Mouse (Mus musculus) liver, embryonic 16.5 days (tissue): ENCODE data around the gene Lmod3. TPM values are rescaled to one million over a fixed set of nuclear protein-coding genes. Genes with fewer than 3 reads are reported as not detected.
A peak's percentile ranks its signal among the peaks of the same experiment; 100 is the strongest.

Experiments used
- ATAC-seq: fragments of 200-750 bp; cut with Nextera tagmentation; 2 replicates; pipeline ENCODE4 v1.8.0; 2017; ENCODE audit warnings: low read depth, mild to moderate bottlenecking, moderate number of reproducible peaks, moderate library complexity
- H3K27ac ChIP-seq: fragments of 300-500 bp; sonication (generic); 2 replicates; pipeline ENCODE4 v1.5.1; 2014; ENCODE audit warnings: mild to moderate bottlenecking, low read length
- H3K27me3 ChIP-seq: fragments of 300-500 bp; sonication (generic); 2 replicates; pipeline ENCODE4 v1.6.1; 2014; ENCODE audit warnings: low read depth, low read length, mixed read lengths; ENCODE audit not compliant: control insufficient read depth, insufficient read depth
- H3K36me3 ChIP-seq: fragments of 300-500 bp; sonication (generic); 2 replicates; pipeline ENCODE4 v1.6.1; 2014; ENCODE audit warnings: mild to moderate bottlenecking; ENCODE audit not compliant: control insufficient read depth, insufficient read depth
- H3K4me1 ChIP-seq: fragments of 300-500 bp; sonication (generic); 2 replicates; pipeline ENCODE4 v1.6.1; 2014; ENCODE audit warnings: low read depth, low read length, mixed read lengths; ENCODE audit not compliant: control insufficient read depth
- H3K4me2 ChIP-seq: fragments of 300-500 bp; sonication (generic); 2 replicates; pipeline ENCODE4 v1.6.1; 2014; ENCODE audit warnings: low read depth, low read length, mixed read lengths
- H3K4me3 ChIP-seq: fragments of 300-500 bp; sonication (generic); 2 replicates; pipeline ENCODE4 v1.5.1; 2014; ENCODE audit warnings: low read depth, mild to moderate bottlenecking, low read length
- H3K9ac ChIP-seq: fragments of 300-500 bp; sonication (generic); 2 replicates; pipeline ENCODE4 v1.6.1; 2014; ENCODE audit warnings: low read depth, low read length
- H3K9me3 ChIP-seq: fragments of 300-500 bp; sonication (generic); replicated peaks from 2 replicates; pipeline ENCODE4 v1.6.1; 2016; ENCODE audit warnings: low read length; ENCODE audit not compliant: control insufficient read depth
- WGBS: fragments of 180-500 bp; shearing (Covaris S2); extraction: QIAGEN DNeasy Blood & Tissue Kit; methylation state at CpG from one replicate; pipeline ENCODE4 v1.1.7; 2014; ENCODE audit not compliant: insufficient replicate concordance; 5-methylcytosine and 5-hydroxymethylcytosine counted together
- polyA plus RNA-seq: library from polyadenylated mRNA; unstranded; fragments of >200 nt; fragmentation: Nextera tagmentation; extraction: Ambion mirVana; gene quantifications from 2 replicates; pipeline ENCODE4 v1.2.1, GENCODE M21; 2015

Gene Lmod3
- polyA plus RNA-seq, 1 experiment from 2014 or later: 0.81 TPM

DNA sequence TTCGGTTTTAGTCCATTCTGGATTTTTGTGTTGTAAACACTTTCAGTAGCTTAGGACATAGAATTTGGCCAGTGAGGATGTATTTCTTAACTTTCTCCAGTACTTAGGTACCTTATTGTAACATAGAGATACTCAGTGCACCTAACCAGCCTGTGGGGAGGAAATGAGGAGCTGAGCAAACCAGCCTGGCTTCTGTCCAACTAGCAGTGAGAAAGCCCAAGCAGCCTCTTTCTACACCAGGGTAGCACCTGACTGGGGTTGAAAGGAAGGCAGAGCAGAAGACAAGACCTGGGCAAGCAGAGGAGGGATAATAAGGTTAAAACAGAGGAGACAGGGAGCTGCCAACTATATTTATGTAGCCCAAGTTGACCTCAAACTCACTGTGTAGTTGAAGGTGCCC is 31.1 kb upstream of the Lmod3 start:
- no peak for ATAC-seq
- no peaks in the 10 kb centered on the region for H3K27me3 ChIP-seq
- WGBS: 65% methylated on average over 1 of the region's 1 CpGs
- H3K27ac ChIP-seq: no peak overlapping the region
- no peaks in the 10 kb centered on the region for H3K36me3 ChIP-seq
- no peak overlapping the region for H3K4me2 ChIP-seq
- H3K9ac ChIP-seq: no peak overlapping the region
- no peak overlapping the region for H3K4me3 ChIP-seq
- no peaks in the 10 kb centered on the region for H3K9me3 ChIP-seq
- H3K4me1 ChIP-seq: no peaks in the 10 kb centered on the region

DNA sequence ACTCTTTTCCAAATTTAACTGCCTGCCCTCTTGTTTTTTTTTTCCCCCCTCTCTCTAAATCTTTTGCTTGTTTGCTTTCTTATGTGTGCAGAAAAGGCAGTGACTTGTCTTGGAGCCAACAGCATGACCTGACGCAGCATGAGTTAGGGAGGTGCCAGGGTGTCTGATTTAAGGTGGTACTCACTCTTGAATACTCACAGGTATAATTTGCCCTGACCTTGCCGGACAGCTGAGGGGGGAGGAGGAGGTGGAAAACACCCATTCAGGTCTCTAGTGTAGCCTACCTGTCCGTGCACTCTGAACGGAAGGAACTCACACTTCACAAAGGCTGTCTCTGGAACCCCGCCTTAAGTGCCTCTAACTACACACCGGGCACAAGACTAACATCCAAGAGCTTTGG is 26.3 kb upstream of the Lmod3 start:
- Histone ChIP-seq H3K27ac (no peak overlapping the region), H3K9me3 (no peaks in the 10 kb centered on the region), H3K9ac (no peak overlapping the region), H3K4me3 (no peak overlapping the region), H3K4me1 (no peaks in the 10 kb centered on the region; the same call in 1 of the 2 replicates), H3K27me3 (no peaks in the 10 kb centered on the region; the same call in 1 of the 2 replicates), H3K36me3 (no peaks in the 10 kb centered on the region), H3K4me2 (no peak overlapping the region)
- ATAC-seq: no peak
- WGBS: 55% methylated on average over 6 of the region's 6 CpGs

DNA sequence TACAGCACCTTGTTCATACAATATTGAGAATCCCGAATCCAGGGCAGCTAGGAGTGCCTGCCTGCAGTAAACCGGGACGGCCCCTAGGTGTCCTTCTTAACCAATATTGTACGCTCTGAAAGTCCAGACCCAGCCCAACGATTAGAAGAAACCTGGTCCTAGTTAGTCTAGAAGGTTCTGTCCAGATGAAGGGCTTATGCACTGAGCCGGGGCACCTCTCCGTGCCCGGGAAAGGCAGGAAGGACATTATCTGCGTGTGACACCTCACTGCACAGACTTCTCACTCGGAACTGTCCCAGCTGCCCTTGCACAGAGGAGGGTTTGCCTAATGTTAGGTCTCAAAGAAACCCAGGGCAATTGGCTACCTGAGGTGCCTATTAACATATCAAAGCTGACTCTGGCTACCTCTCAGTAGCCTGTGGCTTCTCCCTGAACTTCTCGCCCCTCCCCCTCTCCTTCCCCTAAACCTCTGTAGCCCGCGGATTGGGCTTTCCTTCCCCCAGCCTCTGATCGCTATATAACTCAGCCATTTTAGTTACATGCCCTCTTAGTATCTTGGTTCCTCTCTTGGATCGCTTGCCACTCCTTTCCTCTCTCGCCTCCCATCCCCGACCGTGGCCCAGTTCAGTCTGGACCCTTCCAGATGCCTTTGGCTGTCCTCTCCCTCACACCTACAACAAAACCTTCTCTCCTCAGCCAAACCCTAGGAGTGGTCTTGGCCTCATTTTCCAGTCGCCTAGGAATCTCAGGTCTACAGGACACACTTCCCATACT is 25.6 kb upstream of the Lmod3 start:
- no peaks in the 10 kb centered on the region for H3K36me3 ChIP-seq
- H3K9me3 ChIP-seq: no peaks in the 10 kb centered on the region
- 3% methylated on average over 19 of the region's 19 CpGs for WGBS
- H3K4me3 ChIP-seq: peak overlapping the region; percentile 43
- H3K27me3 ChIP-seq: no peaks in the 10 kb centered on the region; the same call in 1 of the 2 replicates
- peak overlapping the region; percentile 67 for H3K4me2 ChIP-seq
- ATAC-seq: peak; percentile 61
- no peak overlapping the region for H3K27ac ChIP-seq
- no peaks in the 10 kb centered on the region; the same call in 1 of the 2 replicates for H3K4me1 ChIP-seq
- peak overlapping the region; percentile 45; the same call in 1 of the 2 replicates for H3K9ac ChIP-seq

DNA sequence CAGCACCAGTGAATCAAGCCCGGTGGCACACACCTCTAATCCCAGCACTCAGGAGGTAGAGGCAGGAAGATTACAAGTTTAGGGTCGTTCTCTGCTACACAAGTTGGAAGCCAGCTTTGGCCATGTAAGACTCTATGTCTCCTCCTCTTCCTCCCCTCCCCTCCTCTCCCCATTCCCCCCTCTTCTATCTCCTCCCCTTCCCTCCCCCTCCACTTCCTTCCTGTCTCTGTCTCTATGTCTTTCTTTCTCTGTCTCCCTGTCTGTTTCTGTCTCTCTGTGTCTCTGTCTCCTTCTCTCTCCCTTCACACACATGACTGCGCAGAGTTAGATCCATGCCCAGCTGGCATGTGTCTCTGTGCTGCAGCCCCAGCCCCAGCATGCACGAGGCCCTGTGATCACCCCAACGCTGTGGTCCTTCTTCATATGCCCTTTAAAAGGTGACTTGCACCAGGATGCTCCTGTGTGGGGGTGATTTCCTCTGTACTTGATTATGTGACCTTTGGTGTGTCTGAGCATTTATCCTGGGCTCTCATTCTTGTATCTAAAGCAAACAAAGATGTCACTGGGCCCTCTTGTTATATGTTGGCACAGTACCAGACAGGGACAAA is 24.4 kb upstream of the Lmod3 start:
- no peak for ATAC-seq

DNA sequence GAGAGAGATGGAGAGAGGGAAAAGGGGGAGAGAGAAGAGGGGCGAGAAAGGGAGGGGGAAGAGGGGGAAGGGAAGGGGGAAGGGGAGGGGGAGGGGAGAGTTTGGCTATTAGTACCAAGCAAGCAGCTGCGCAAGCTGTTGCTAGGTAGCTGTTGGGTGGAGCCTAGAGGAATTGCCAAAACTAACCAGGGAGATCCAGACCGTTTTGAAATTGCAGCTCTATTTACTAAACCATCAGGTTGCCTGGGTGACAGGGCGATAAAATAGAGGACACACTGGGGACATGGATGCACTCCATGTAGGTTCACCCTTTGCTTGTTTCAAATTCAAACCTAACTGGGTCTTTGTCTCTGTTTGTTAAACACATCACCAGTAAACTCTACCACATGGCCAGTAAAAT is 23.8 kb upstream of the Lmod3 start:
- Histone ChIP-seq H3K27ac (no peak overlapping the region), H3K4me2 (no peak overlapping the region), H3K27me3 (no peaks in the 10 kb centered on the region; the same call in 1 of the 2 replicates), H3K9ac (no peak overlapping the region), H3K4me3 (no peak overlapping the region), H3K9me3 (no peaks in the 10 kb centered on the region), H3K4me1 (no peaks in the 10 kb centered on the region; the same call in 1 of the 2 replicates), H3K36me3 (no peaks in the 10 kb centered on the region)
- 45% methylated on average over 4 of the region's 4 CpGs for WGBS
- ATAC-seq: no peak

More for the DNA sequence above, 24.4 kb upstream of the Lmod3 start:
- Histone ChIP-seq H3K9ac (no peak overlapping the region), H3K4me1 (no peaks in the 10 kb centered on the region; the same call in 1 of the 2 replicates), H3K4me3 (no peak overlapping the region), H3K4me2 (no peak overlapping the region), H3K27ac (no peak overlapping the region), H3K27me3 (no peaks in the 10 kb centered on the region; the same call in 1 of the 2 replicates), H3K36me3 (no peaks in the 10 kb centered on the region), H3K9me3 (no peaks in the 10 kb centered on the region)
- WGBS: 48% methylated on average over 5 of the region's 5 CpGs

DNA sequence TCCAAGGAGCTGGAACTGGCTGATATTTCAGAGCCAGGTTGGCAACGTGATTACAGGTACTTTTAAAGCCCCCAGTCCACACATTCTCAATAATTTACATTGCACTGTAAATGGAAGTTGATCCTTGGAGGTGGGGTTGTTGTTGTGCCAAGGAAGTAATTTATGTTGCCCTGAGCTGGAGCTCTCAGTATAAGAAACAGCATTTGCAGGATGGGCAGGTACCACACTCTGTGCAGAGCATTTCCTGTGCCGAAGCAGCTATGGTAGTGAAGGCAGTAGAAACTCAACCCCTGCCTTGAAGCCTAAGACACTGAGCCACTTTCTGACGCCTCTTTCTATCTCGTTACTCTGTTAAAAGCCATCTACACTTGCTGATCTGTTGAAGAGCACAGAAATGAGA is 23.2 kb upstream of the Lmod3 start:
- no peak overlapping the region for H3K9ac ChIP-seq
- no peak overlapping the region for H3K4me2 ChIP-seq
- H3K4me1 ChIP-seq: no peaks in the 10 kb centered on the region; the same call in 1 of the 2 replicates
- no peaks in the 10 kb centered on the region for H3K9me3 ChIP-seq
- no peak overlapping the region for H3K4me3 ChIP-seq
- WGBS: 54% methylated on average over 4 of the region's 4 CpGs
- H3K27me3 ChIP-seq: no peaks in the 10 kb centered on the region; the same call in 1 of the 2 replicates
- H3K36me3 ChIP-seq: no peaks in the 10 kb centered on the region
- no peak for ATAC-seq
- H3K27ac ChIP-seq: no peak overlapping the region

DNA sequence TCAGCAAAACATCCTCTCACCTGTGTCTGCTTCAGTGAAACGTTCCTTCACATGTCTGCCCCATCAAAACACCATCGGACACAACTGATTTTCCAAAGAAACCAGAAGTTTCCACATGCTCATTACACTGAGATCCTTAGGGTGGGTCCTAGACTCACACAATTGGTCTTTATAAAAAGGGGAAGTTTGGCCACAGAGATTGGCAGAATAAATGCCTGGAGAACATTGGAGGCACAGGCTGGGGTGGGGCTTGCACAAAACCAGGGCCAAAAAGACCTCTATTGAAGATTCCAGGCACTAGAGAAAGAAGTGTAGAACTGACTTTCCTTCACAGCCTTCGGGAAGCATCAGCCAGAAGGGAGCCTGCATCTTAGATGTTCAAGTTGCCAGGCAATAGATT is 21.2 kb upstream of the Lmod3 start:
- 43% methylated on average over 3 of the region's 3 CpGs for WGBS
- Histone ChIP-seq H3K27ac (no peak overlapping the region), H3K9ac (no peak overlapping the region), H3K27me3 (no peaks in the 10 kb centered on the region; the same call in 1 of the 2 replicates), H3K36me3 (no peaks in the 10 kb centered on the region), H3K9me3 (no peaks in the 10 kb centered on the region), H3K4me1 (no peaks in the 10 kb centered on the region; the same call in 1 of the 2 replicates), H3K4me2 (no peak overlapping the region), H3K4me3 (no peak overlapping the region)
- ATAC-seq: no peak

DNA sequence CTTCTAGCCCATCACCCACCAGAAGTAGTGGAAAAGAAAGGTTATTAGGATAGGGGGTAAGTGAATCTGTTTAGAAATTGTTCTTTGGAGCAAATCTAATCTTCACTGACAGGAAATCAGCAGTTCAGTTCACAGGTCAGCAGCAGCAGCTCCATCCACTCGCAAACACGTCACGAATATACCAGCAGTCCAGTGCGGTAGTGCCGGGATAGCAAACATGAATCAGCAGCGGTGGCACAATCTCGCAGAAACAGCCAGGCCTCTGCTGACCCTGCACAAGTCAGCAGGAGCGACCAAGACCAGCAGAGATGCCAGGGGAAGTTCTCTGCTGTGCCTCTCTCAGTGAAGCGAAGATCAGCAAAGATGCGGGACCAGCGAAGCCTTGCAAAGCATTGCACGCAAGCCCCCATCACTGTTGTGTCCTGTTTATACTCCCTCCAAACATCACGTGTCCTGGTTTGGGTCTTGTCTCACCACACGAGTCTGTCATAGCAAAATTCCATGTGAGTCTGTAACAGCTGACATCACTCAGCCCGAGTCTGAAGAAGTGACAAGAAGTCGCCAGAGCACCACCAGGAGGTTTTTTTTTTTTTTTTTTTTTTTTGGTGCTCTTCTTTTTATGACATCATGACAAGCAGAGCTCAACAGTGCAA is 20.6 kb upstream of the Lmod3 start:
- H3K36me3 ChIP-seq: no peaks in the 10 kb centered on the region
- H3K4me3 ChIP-seq: no peak overlapping the region
- no peaks in the 10 kb centered on the region; the same call in 1 of the 2 replicates for H3K4me1 ChIP-seq
- no peaks in the 10 kb centered on the region; the same call in 1 of the 2 replicates for H3K27me3 ChIP-seq
- no peak overlapping the region for H3K27ac ChIP-seq
- no peak overlapping the region for H3K9ac ChIP-seq
- 67% methylated on average over 16 of the region's 16 CpGs for WGBS
- H3K9me3 ChIP-seq: no peaks in the 10 kb centered on the region
- no peak overlapping the region for H3K4me2 ChIP-seq
- ATAC-seq: no peak
